Mouse (Mus musculus) neural tube, embryonic 13.5 days (tissue): ENCODE results near the gene Gm4756. TPM values are rescaled to one million over a fixed set of nuclear protein-coding genes. Genes with fewer than 3 reads are reported as not detected.
A peak's percentile ranks its signal among the peaks of the same experiment; 100 is the strongest.

ENCODE experiments used
- ATAC-seq: fragments of 200-750 bp; cut with Nextera tagmentation; 2 replicates; pipeline ENCODE4 v1.8.0; 2017; ENCODE audit warnings: low read depth, mild to moderate bottlenecking, moderate TSS enrichment, moderate library complexity
- H3K27ac ChIP-seq: fragments of 300-500 bp; sonication (generic); replicated peaks from 2 replicates; pipeline ENCODE4 v1.5.1; 2015; ENCODE audit warnings: moderate library complexity, mild to moderate bottlenecking, inconsistent platforms
- H3K27me3 ChIP-seq: fragments of 300-500 bp; sonication (generic); 2 replicates; pipeline ENCODE4 v1.6.1; 2015; ENCODE audit warnings: mild to moderate bottlenecking, inconsistent platforms
- H3K36me3 ChIP-seq: fragments of 300-500 bp; sonication (generic); 2 replicates; pipeline ENCODE4 v1.6.1; 2015; ENCODE audit warnings: mild to moderate bottlenecking, inconsistent platforms
- H3K4me1 ChIP-seq: fragments of 300-500 bp; sonication (generic); replicated peaks from 2 replicates; pipeline ENCODE4 v1.6.1; 2015; ENCODE audit warnings: inconsistent platforms
- H3K4me2 ChIP-seq: fragments of 300-500 bp; sonication (generic); 2 replicates; pipeline ENCODE4 v1.6.1; 2015; ENCODE audit warnings: inconsistent platforms, mild to moderate bottlenecking, moderate library complexity
- H3K4me3 ChIP-seq: fragments of 300-500 bp; sonication (generic); 2 replicates; pipeline ENCODE4 v1.5.1; 2015; ENCODE audit warnings: mild to moderate bottlenecking, inconsistent platforms
- H3K9ac ChIP-seq: fragments of 300-500 bp; sonication (generic); 2 replicates; pipeline ENCODE4 v1.6.1; 2015; ENCODE audit warnings: moderate library complexity, mild to moderate bottlenecking, inconsistent platforms
- H3K9me3 ChIP-seq: fragments of 300-500 bp; sonication (generic); 2 replicates; pipeline ENCODE4 v1.6.1; 2016; ENCODE audit warnings: inconsistent platforms
- WGBS: fragments of 180-500 bp; shearing (Covaris S2); methylation state at CpG from one replicate; pipeline ENCODE4 v1.1.7; 2015; 5-methylcytosine and 5-hydroxymethylcytosine counted together
- polyA plus RNA-seq: library from polyadenylated mRNA; unstranded; fragments of >200 nt; fragmentation: Nextera tagmentation; extraction: Ambion mirVana; gene quantifications from 2 replicates; pipeline ENCODE4 v1.2.1, GENCODE M21; 2015

Gene Gm4756
- polyA plus RNA-seq, 1 experiment from 2014 or later: not detected

GRCm38 (mm10) chr12:72674079-72674797 is 24.8 kb upstream of the Gm4756 start:
- ATAC-seq: no peak
- H3K27ac ChIP-seq: no peak overlapping the region
- 87% methylated on average over 7 of the region's 7 CpGs for WGBS
- no peaks in the 10 kb centered on the region for H3K27me3 ChIP-seq
- no peak overlapping the region for H3K4me3 ChIP-seq
- H3K4me2 ChIP-seq: no peak overlapping the region
- no peaks in the 10 kb centered on the region for H3K9me3 ChIP-seq
- no peaks in the 10 kb centered on the region for H3K4me1 ChIP-seq
- no peak overlapping the region for H3K9ac ChIP-seq
- no peaks in the 10 kb centered on the region for H3K36me3 ChIP-seq

DNA sequence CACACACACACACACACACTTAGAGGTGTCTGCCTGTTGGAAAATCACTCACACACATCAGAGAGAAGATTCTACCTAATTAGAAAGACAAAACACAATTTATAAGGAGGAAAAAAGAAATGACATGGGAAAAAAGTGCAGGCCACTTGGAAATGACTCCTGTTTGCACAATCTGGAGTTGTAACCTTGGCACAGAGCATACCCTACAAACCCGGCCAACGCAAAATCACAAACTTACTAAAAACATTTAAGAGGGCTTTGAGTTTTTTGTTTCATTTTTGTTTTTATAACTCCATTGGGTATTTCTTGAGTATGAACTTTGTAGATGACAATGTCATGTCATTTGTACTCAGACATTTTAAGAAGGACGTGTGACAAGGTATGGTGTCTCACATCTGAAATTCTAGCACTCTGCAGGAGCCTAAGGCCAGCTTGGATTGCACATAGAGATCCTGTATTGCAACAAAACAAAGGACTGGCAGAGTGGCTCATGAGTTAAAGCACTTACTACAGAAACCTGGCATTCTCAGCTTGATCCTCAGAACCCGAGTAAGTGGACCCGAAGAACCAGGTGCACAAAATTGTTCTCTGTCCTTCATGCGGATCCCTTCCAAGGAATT is 22.2 kb upstream of the Gm4756 start:
- Histone ChIP-seq H3K4me1 (no peaks in the 10 kb centered on the region), H3K9ac (no peak overlapping the region), H3K4me2 (no peak overlapping the region), H3K9me3 (no peaks in the 10 kb centered on the region), H3K4me3 (no peak overlapping the region), H3K36me3 (no peaks in the 10 kb centered on the region), H3K27ac (no peak overlapping the region), H3K27me3 (no peaks in the 10 kb centered on the region)
- ATAC-seq: no peak
- 94% methylated on average over 6 of the region's 6 CpGs for WGBS

DNA sequence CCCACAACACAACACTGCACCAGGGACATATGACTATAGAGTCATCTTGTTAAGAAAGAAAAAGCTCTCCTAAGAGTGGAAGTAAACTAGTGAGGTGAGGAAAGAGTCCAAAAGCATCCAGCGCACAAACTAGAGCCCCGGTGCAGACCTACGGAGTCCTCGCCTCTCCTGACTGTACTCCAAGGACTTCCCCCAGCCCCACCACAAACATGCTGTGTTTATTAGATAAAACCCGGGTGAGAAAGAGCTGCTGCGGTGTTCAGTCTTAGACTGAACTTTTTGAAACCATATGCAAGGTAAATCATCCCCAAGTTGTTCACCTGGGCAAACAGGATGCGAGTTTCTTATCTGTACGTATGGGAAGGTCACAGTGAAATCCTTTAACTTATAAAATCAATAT is 21.5 kb upstream of the Gm4756 start:
- no peaks in the 10 kb centered on the region for H3K4me1 ChIP-seq
- no peak overlapping the region for H3K9ac ChIP-seq
- ATAC-seq: no peak
- H3K27ac ChIP-seq: no peak overlapping the region
- no peaks in the 10 kb centered on the region for H3K27me3 ChIP-seq
- H3K36me3 ChIP-seq: no peaks in the 10 kb centered on the region
- no peak overlapping the region for H3K4me2 ChIP-seq
- no peaks in the 10 kb centered on the region for H3K9me3 ChIP-seq
- no peak overlapping the region for H3K4me3 ChIP-seq
- 93% methylated on average over 8 of the region's 8 CpGs for WGBS

- H3K9ac ChIP-seq: no peak overlapping the region
- 40% methylated on average over 10 of the region's 10 CpGs for WGBS
- no peaks in the 10 kb centered on the region for H3K9me3 ChIP-seq
- ATAC-seq: no peak
- H3K4me3 ChIP-seq: no peak overlapping the region
- H3K27me3 ChIP-seq: 0 out of 2 replicates have a peak, but pooled peaks cover 3% of the 10 kb centered on the region
- H3K36me3 ChIP-seq: no peaks in the 10 kb centered on the region
- peaks cover 16% of the 10 kb centered on the region for H3K4me1 ChIP-seq
- H3K27ac ChIP-seq: no peak overlapping the region
- no peak overlapping the region for H3K4me2 ChIP-seq
Observed at GRCm38 (mm10) chr12:72667868-72668469, 18.5 kb upstream of the Gm4756 start.

DNA sequence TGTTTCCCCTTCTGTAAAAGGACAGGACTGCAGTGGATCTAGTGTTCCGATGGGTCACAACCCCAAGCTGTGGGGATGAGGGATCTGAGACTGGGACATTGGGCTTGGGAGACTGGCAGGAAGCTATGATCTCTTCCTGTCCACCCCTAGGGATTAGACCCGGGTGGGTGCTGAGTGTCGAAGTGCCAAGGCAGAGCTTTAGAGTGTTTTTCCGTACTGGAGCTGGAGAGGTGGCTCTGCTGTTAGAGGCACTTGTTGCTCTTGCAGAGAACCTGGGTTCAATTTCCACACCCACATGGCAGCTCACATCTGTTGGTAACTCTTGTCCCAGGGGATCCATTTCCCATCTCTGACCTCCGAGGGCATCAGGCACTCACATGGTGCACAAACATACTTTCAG is 16.6 kb upstream of the Gm4756 start:
- ATAC-seq: no peak
- Histone ChIP-seq H3K4me3 (no peak overlapping the region), H3K4me2 (no peak overlapping the region), H3K4me1 (peaks cover 16% of the 10 kb centered on the region), H3K9me3 (no peaks in the 10 kb centered on the region), H3K27ac (no peak overlapping the region), H3K27me3 (0 out of 2 replicates have a peak, but pooled peaks cover 3% of the 10 kb centered on the region), H3K36me3 (no peaks in the 10 kb centered on the region), H3K9ac (no peak overlapping the region)
- 86% methylated on average over 5 of the region's 5 CpGs for WGBS

- Histone ChIP-seq H3K4me1 (peaks cover 16% of the 10 kb centered on the region), H3K9me3 (no peaks in the 10 kb centered on the region), H3K27me3 (0 out of 2 replicates have a peak, but pooled peaks cover 3% of the 10 kb centered on the region), H3K4me2 (peak within 1 kb of the TSS; percentile 75), H3K36me3 (no peaks in the 10 kb centered on the region), H3K9ac (peak within 1 kb of the TSS; percentile 67), H3K27ac (peak within 1 kb of the TSS; percentile 14; the same call in 1 of the 2 replicates), H3K4me3 (peak within 1 kb of the TSS; percentile 56)
- peak; percentile 92 for ATAC-seq
- 3% methylated on average over 33 of the region's 33 CpGs for WGBS
Observed at GRCm38 (mm10) chr12:72664735-72665337, 15.4 kb upstream of the Gm4756 start, which contains the start of gene Dhrs7. TSS of gene Dhrs7 (minus strand) at chr12:72664909.

- H3K36me3 ChIP-seq: no peaks in the 10 kb centered on the region
- 0 out of 2 replicates have a peak, but pooled peaks cover 3% of the 10 kb centered on the region for H3K27me3 ChIP-seq
- peak overlapping the region; percentile 14; the same call in 1 of the 2 replicates for H3K27ac ChIP-seq
- H3K9me3 ChIP-seq: no peaks in the 10 kb centered on the region
- WGBS: 7% methylated on average over 28 of the region's 28 CpGs
- ATAC-seq: peak; percentile 49
- H3K4me1 ChIP-seq: peaks cover 16% of the 10 kb centered on the region
- peak overlapping the region; percentile 75 for H3K4me2 ChIP-seq
- peak overlapping the region; percentile 67 for H3K9ac ChIP-seq
- H3K4me3 ChIP-seq: peak overlapping the region; percentile 56
Observed at GRCm38 (mm10) chr12:72664020-72664734, 14.7 kb upstream of the Gm4756 start.

DNA sequence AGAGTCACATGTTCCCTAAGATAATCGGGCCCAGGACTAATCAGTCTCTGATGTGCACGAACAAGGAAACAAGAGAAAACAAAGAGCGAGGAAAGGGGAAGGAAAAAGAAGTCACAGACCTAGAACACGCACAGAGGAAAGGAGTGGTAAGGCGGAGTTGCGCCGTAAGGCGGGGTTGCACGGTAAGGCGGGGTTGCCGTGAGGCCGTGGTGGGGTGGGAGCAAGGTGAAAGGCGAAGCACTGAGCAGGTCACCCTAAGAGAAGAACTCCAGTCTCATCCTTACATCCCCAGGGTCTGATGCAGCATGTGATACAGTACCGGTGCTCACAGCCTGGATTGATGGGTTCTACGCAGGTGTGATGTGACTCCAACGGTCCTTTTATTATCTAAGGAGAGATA is 6.3 kb upstream of the Gm4756 start:
- Histone ChIP-seq H3K9ac (no peak overlapping the region), H3K27ac (no peak overlapping the region), H3K27me3 (no peaks in the 10 kb centered on the region), H3K36me3 (no peaks in the 10 kb centered on the region), H3K4me1 (no peaks in the 10 kb centered on the region), H3K9me3 (no peaks in the 10 kb centered on the region), H3K4me3 (no peak overlapping the region), H3K4me2 (no peak overlapping the region)
- WGBS: 90% methylated on average over 16 of the region's 16 CpGs
- ATAC-seq: no peak

GRCm38 (mm10) chr12:72654698-72655097 is 5.2 kb upstream of the Gm4756 start:
- Histone ChIP-seq H3K27ac (no peak overlapping the region), H3K4me2 (no peak overlapping the region), H3K4me3 (no peak overlapping the region), H3K4me1 (no peaks in the 10 kb centered on the region), H3K36me3 (no peaks in the 10 kb centered on the region), H3K27me3 (no peaks in the 10 kb centered on the region), H3K9ac (no peak overlapping the region), H3K9me3 (no peaks in the 10 kb centered on the region)
- peak; percentile 65; the same call in 1 of the 2 replicates for ATAC-seq
- WGBS: 15% methylated on average over 4 of the region's 4 CpGs

DNA sequence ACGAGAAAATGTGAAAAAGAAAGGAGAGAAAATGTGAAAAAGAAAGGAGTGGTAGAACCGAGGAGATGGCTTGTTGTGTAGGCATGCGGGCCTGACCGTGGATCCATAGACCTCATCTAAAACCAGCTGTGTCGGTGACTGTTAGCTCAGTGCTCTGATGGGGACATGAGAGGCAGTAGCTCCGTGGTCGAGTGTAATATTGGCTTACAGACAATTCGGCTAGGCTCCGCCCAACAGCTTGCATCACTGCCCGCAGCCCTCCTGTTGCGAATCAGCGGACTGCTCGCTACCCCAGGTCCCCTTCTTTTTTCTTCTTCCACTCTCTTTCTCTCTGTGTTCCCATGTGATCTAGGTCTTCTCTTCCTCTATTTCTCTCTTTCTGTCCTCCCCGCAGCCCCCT is 540 bp downstream of the Gm4756 start:
- 92% methylated on average over 14 of the region's 14 CpGs for WGBS
- Histone ChIP-seq H3K36me3 (no peaks in the 10 kb centered on the region), H3K4me1 (no peaks in the 10 kb centered on the region), H3K4me2 (no peak overlapping the region), H3K27me3 (no peaks in the 10 kb centered on the region), H3K9ac (no peak overlapping the region), H3K4me3 (no peak overlapping the region), H3K27ac (no peak overlapping the region), H3K9me3 (no peaks in the 10 kb centered on the region)
- ATAC-seq: no peak

DNA sequence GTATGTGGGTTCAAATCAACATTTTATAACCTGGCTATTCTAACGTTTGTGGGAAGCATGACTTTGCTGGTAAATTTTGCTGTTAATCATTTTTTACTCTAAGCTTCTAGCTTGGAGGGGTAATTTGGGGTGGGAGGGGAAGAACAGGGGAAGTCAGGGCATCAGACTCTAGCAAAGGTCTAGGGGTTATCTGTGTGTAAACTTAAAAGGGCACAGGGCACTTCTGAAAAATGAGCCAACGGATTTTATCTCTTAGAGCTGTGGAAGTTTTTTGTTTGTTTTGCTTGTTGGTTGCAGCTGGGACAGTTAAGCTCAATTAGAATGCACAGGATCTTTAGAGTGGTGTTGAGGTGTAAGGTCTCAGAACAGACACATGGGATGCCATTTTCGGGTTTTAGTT is 11.4 kb downstream of the Gm4756 start:
- 88% methylated on average over 3 of the region's 3 CpGs for WGBS
- Histone ChIP-seq H3K27ac (no peak overlapping the region), H3K4me2 (no peak overlapping the region)

More for the DNA sequence above, 11.4 kb downstream of the Gm4756 start:
- ATAC-seq: no peak
- no peak overlapping the region for H3K9ac ChIP-seq
- H3K9me3 ChIP-seq: 0 out of 2 replicates have a peak, but pooled peaks cover 14% of the 10 kb centered on the region
- H3K27me3 ChIP-seq: no peaks in the 10 kb centered on the region
- H3K36me3 ChIP-seq: no peaks in the 10 kb centered on the region
- no peak overlapping the region for H3K4me3 ChIP-seq
- H3K4me1 ChIP-seq: no peaks in the 10 kb centered on the region
